Mouse (Mus musculus) frontal cortex, postnatal 25 days (tissue): ENCODE data around the gene Dzip3.

Experiments used
- DNase-seq, 2 experiments: peaks; one replicate each; pipeline ENCODE4 v3.0.0; 2022; ENCODE audit warnings: low spot score in 2 of 2

Dzip3 gene

GRCm38 (mm10) chr16:48993559-48994342, at the start of gene Dzip3, which contains the start of gene Cip2a:
Gene Dzip3 (minus strand): TSS chr16:48994165.
Gene Cip2a (plus strand): TSS chr16:48994185.
- peak; percentile 70 to 78 for DNase-seq

GRCm38 (mm10) chr16:49040554-49041221, 46.7 kb upstream of the Dzip3 start:
- DNase-seq, result no peak

GRCm38 (mm10) chr16:49037771-49038170, 43.8 kb upstream of the Dzip3 start:
- no peak for DNase-seq

- DNase-seq, result no peak
Observed at GRCm38 (mm10) chr16:49035852-49036251, 41.9 kb upstream of the Dzip3 start.

GRCm38 (mm10) chr16:49016620-49017332, 22.8 kb upstream of the Dzip3 start:
- no peak for DNase-seq

- DNase-seq, result no peak
Observed at GRCm38 (mm10) chr16:49004151-49004550, 10.2 kb upstream of the Dzip3 start.

- DNase-seq, result no peak
Observed at GRCm38 (mm10) chr16:48994343-48994693, 353 bp upstream of the Dzip3 start.

GRCm38 (mm10) chr16:48993231-48993558, 770 bp downstream of the Dzip3 start:
- no peak for DNase-seq

GRCm38 (mm10) chr16:48992437-48993230, 1.3 kb downstream of the Dzip3 start:
- DNase-seq, result no peak

GRCm38 (mm10) chr16:48989700-48990099, 4.3 kb downstream of the Dzip3 start:
- DNase-seq, result no peak

GRCm38 (mm10) chr16:48985034-48985627, 8.8 kb downstream of the Dzip3 start:
- no peak for DNase-seq

- DNase-seq, result no peak
Observed at GRCm38 (mm10) chr16:48979965-48980364, 14.0 kb downstream of the Dzip3 start.

- DNase-seq, result no peak
Observed at GRCm38 (mm10) chr16:48973548-48973947, 20.4 kb downstream of the Dzip3 start.

GRCm38 (mm10) chr16:48972996-48973395, 21.0 kb downstream of the Dzip3 start:
- no peak for DNase-seq

- no peak for DNase-seq
Observed at GRCm38 (mm10) chr16:48941805-48942204, 52.2 kb downstream of the Dzip3 start.

- DNase-seq, result no peak
Observed at GRCm38 (mm10) chr16:48923724-48924123, 70.2 kb downstream of the Dzip3 start.

- no peak for DNase-seq
Observed at GRCm38 (mm10) chr16:48913206-48913605, 80.8 kb downstream of the Dzip3 start.

- DNase-seq, result no peak
Observed at GRCm38 (mm10) chr16:48911184-48911583, 82.8 kb downstream of the Dzip3 start.

- no peak for DNase-seq
Observed at GRCm38 (mm10) chr16:48899868-48900267, 94.1 kb downstream of the Dzip3 start.

GRCm38 (mm10) chr16:48890733-48891132, 103.2 kb downstream of the Dzip3 start:
- DNase-seq, result no peak
